7 mouse cellular contexts compared by ENCODE assay signal in the genomic region with DNA sequence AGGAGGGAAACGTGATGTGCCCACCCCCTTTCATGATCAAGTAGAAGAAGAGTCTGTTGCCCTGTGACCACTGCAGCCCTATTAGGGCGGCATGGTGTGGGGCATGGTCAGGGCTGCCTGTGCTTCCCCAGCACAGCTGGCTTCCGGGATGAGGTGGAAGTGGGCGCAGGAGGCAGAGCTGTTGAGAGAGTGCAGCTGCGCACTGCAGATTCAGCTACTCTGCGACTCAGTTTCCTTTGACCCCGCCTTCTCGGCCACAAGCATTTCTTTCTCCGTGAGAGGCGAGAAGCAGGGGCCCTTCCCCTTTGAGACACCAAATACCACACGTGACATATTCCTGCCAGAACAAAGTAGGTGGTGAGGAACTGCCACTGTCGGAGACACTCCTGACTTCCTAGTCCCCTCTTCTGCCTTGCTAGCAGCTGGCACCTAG. TPM values are rescaled to one million over a fixed set of nuclear protein-coding genes. Genes with fewer than 3 reads are reported as not detected.
DNase-seq lines count a peak whose midpoint lies in the region; ATAC-seq and TF ChIP-seq lines count a peak whose summit lies in the region.

No protein-coding gene starts in this region.

- no peaks in the 10 kb centered on the region for H3K9me3 ChIP-seq in embryonic facial prominence, embryonic 11.5 days (replicated peaks; ENCODE audit: control insufficient read depth, low read length)
- H3K9me3 ChIP-seq in heart, embryonic 12.5 days (replicated peaks), result no peaks in the 10 kb centered on the region
- H3K9me3 ChIP-seq in kidney, embryonic 15.5 days (replicated peaks), result no peaks in the 10 kb centered on the region
- no peaks in the 10 kb centered on the region for H3K9me3 ChIP-seq in neural tube, embryonic 11.5 days (ENCODE audit: control insufficient read depth, low read length)

- H3K27me3 ChIP-seq in embryonic facial prominence, embryonic 11.5 days (ENCODE audit: control insufficient read depth, insufficient read depth, low read length), result no peaks in the 10 kb centered on the region
- H3K27me3 ChIP-seq in heart, embryonic 12.5 days (replicated peaks), result no peaks in the 10 kb centered on the region
- H3K27me3 ChIP-seq in kidney, embryonic 15.5 days, result no peaks in the 10 kb centered on the region
- no peaks in the 10 kb centered on the region for H3K27me3 ChIP-seq in neural tube, embryonic 11.5 days (ENCODE audit: control insufficient read depth, insufficient read depth, low read length)
- H3K27me3 ChIP-seq in thymus, adult 2 months (ENCODE audit: control insufficient read depth, insufficient read depth, low read length), result no peaks in the 10 kb centered on the region

- WGBS in embryonic facial prominence, embryonic 11.5 days, result 4% methylated on average over 12 of the region's 12 CpGs
- 5% methylated on average over 12 of the region's 12 CpGs for WGBS in heart, embryonic 12.5 days
- under 1% methylated on average over 12 of the region's 12 CpGs for WGBS in kidney, embryonic 15.5 days
- 5% methylated on average over 11 of the region's 12 CpGs for WGBS in neural tube, embryonic 11.5 days
- WGBS in thymus, adult 2 months, result under 1% methylated on average over 12 of the region's 12 CpGs

- H3K36me3 ChIP-seq in embryonic facial prominence, embryonic 11.5 days (replicated peaks; ENCODE audit: control insufficient read depth, insufficient read depth, low read depth, low read length), result no peaks in the 10 kb centered on the region
- H3K36me3 ChIP-seq in heart, embryonic 12.5 days, result no peaks in the 10 kb centered on the region
- no peaks in the 10 kb centered on the region for H3K36me3 ChIP-seq in kidney, embryonic 15.5 days
- H3K36me3 ChIP-seq in neural tube, embryonic 11.5 days (ENCODE audit: control insufficient read depth, insufficient read depth, low read length), result no peaks in the 10 kb centered on the region
- no peaks in the 10 kb centered on the region for H3K36me3 ChIP-seq in thymus, adult 2 months (ENCODE audit: control insufficient read depth, insufficient read depth, low read length)

- peak overlapping the region; percentile 37 for H3K9ac ChIP-seq in embryonic facial prominence, embryonic 11.5 days (replicated peaks; ENCODE audit: low read length)
- H3K9ac ChIP-seq in heart, embryonic 12.5 days, result peak overlapping the region; percentile 58
- no peak overlapping the region for H3K9ac ChIP-seq in kidney, embryonic 15.5 days
- peak overlapping the region; percentile 1 for H3K9ac ChIP-seq in neural tube, embryonic 11.5 days (ENCODE audit: low read length)

- H3K4me3 ChIP-seq in embryonic facial prominence, embryonic 11.5 days (ENCODE audit: low read depth, low read length), result peak overlapping the region; percentile 15; the same call in 1 of the 2 replicates
- peak overlapping the region; percentile 33 for H3K4me3 ChIP-seq in heart, embryonic 12.5 days
- H3K4me3 ChIP-seq in kidney, embryonic 15.5 days (replicated peaks), result peak overlapping the region; percentile 36
- H3K4me3 ChIP-seq in neural tube, embryonic 11.5 days (ENCODE audit: low read depth, low read length), result no peak overlapping the region
- peak overlapping the region; percentile 53 for H3K4me3 ChIP-seq in thymus, adult 2 months (ENCODE audit: control insufficient read depth, insufficient read depth, low read length)

- no peak overlapping the region for H3K27ac ChIP-seq in embryonic facial prominence, embryonic 11.5 days (replicated peaks; ENCODE audit: low read depth, low read length)
- H3K27ac ChIP-seq in heart, embryonic 12.5 days (ENCODE audit: poor library complexity, severe bottlenecking), result no peak overlapping the region
- peak overlapping the region; percentile 28; the same call in 1 of the 2 replicates for H3K27ac ChIP-seq in kidney, embryonic 15.5 days
- no peak overlapping the region for H3K27ac ChIP-seq in neural tube, embryonic 11.5 days (ENCODE audit: low read depth, low read length)
- peak overlapping the region; percentile 92 for H3K27ac ChIP-seq in thymus, adult 2 months (ENCODE audit: control insufficient read depth, insufficient read depth, low read length)

- DNase-seq in ZHBTc4 (ENCODE audit: low read depth, low spot score), result peak; percentile 89
- DNase-seq in embryonic facial prominence, embryonic 11.5 days (ENCODE audit: low spot score), result peak; percentile 71
- DNase-seq in lung, adult 18-20 months, result peak; percentile 80 to 81
- DNase-seq in neural tube, embryonic 11.5 days (ENCODE audit: low spot score), result peak; percentile 60
- peak; percentile 87 for DNase-seq in thymus, adult 2 months

- peak; percentile 54; the same call in 1 of the 2 replicates for TF ChIP-seq CTCF in thymus, adult 2 months (IDR thresholded peaks at IDR 0.05; ENCODE audit: borderline replicate concordance, control insufficient read depth, extremely low read depth, insufficient read depth, low read length, poor library complexity)

- ATAC-seq in embryonic facial prominence, embryonic 11.5 days (replicated peaks; ENCODE audit: insufficient number of reproducible peaks, low FRiP score, low TSS enrichment, low read depth), result peak; percentile 80
- ATAC-seq in heart, embryonic 12.5 days (ENCODE audit: insufficient number of reproducible peaks, low FRiP score), result peak; percentile 76
- peak; percentile 82 for ATAC-seq in kidney, embryonic 15.5 days (replicated peaks; ENCODE audit: low FRiP score)
- ATAC-seq in neural tube, embryonic 11.5 days (ENCODE audit: insufficient read depth, low FRiP score, low TSS enrichment), result peak; percentile 71

- peak; percentile 97 for TF ChIP-seq POLR2A in thymus, adult 2 months (IDR thresholded peaks at IDR 0.05; ENCODE audit: control insufficient read depth, extremely low read depth, insufficient read depth, low read length, poor library complexity)

- no peaks in the 10 kb centered on the region for H3K4me1 ChIP-seq in embryonic facial prominence, embryonic 11.5 days (ENCODE audit: control insufficient read depth, insufficient read depth, low read length)
- peaks cover 15% of the 10 kb centered on the region; the same call in 1 of the 2 replicates for H3K4me1 ChIP-seq in heart, embryonic 12.5 days (replicated peaks)
- peaks cover 14% of the 10 kb centered on the region for H3K4me1 ChIP-seq in kidney, embryonic 15.5 days
- H3K4me1 ChIP-seq in neural tube, embryonic 11.5 days (ENCODE audit: control insufficient read depth, insufficient read depth, low read length), result no peaks in the 10 kb centered on the region
- H3K4me1 ChIP-seq in thymus, adult 2 months (replicated peaks; ENCODE audit: control insufficient read depth, insufficient read depth, low read length), result peaks cover 26% of the 10 kb centered on the region

- H3K4me2 ChIP-seq in embryonic facial prominence, embryonic 11.5 days (ENCODE audit: low read depth, low read length), result peak overlapping the region; percentile 32
- H3K4me2 ChIP-seq in heart, embryonic 12.5 days, result peak overlapping the region; percentile 74
- peak overlapping the region; percentile 71 for H3K4me2 ChIP-seq in kidney, embryonic 15.5 days
- peak overlapping the region; percentile 33 for H3K4me2 ChIP-seq in neural tube, embryonic 11.5 days (ENCODE audit: low read depth)

RNA-seq across cellular contexts. Expression of a gene that starts 22.0 kb away (rescaled TPM):
- polyA plus RNA-seq in embryonic facial prominence, embryonic 11.5 days (2014; fragmentation: Nextera tagmentation; extraction: Ambion mirVana), result 1.6 and 2.0 TPM in 2 replicates
- 1.7 and 2.3 TPM in 2 replicates for polyA plus RNA-seq in heart, embryonic 12.5 days (2016; fragmentation: Nextera tagmentation; extraction: Ambion mirVana)
- polyA plus RNA-seq in kidney, embryonic 15.5 days (2015; fragmentation: Nextera tagmentation; extraction: Ambion mirVana), result 1.4 and 1.6 TPM in 2 replicates
- polyA plus RNA-seq in neural tube, embryonic 11.5 days (2014; fragmentation: Nextera tagmentation; extraction: Ambion mirVana), result 2.3 and 3.1 TPM in 2 replicates
- 0.93 and 1.0 TPM in 2 replicates for polyA plus RNA-seq in thymus, adult 2 months (2012; rRNA removed)

RNA-seq across cellular contexts. Expression of a gene that starts 22.3 kb away (rescaled TPM):
- 577 and 673 TPM in 2 replicates for polyA plus RNA-seq in embryonic facial prominence, embryonic 11.5 days (2014; fragmentation: Nextera tagmentation; extraction: Ambion mirVana)
- polyA plus RNA-seq in heart, embryonic 12.5 days (2016; fragmentation: Nextera tagmentation; extraction: Ambion mirVana), result 574 and 590 TPM in 2 replicates
- polyA plus RNA-seq in kidney, embryonic 15.5 days (2015; fragmentation: Nextera tagmentation; extraction: Ambion mirVana), result 733 and 775 TPM in 2 replicates
- polyA plus RNA-seq in neural tube, embryonic 11.5 days (2014; fragmentation: Nextera tagmentation; extraction: Ambion mirVana), result 487 and 513 TPM in 2 replicates
- polyA plus RNA-seq in thymus, adult 2 months (2012; rRNA removed), result 34.6 and 38.1 TPM in 2 replicates

RNA-seq across cellular contexts. Expression of a gene that starts 36.2 kb away (rescaled TPM):
- polyA plus RNA-seq in embryonic facial prominence, embryonic 11.5 days (2014; fragmentation: Nextera tagmentation; extraction: Ambion mirVana), result 0.24 and 0.31 TPM in 2 replicates
- not detected in 2 replicates for polyA plus RNA-seq in heart, embryonic 12.5 days (2016; fragmentation: Nextera tagmentation; extraction: Ambion mirVana)
- polyA plus RNA-seq in kidney, embryonic 15.5 days (2015; fragmentation: Nextera tagmentation; extraction: Ambion mirVana), result not detected in 2 replicates
- not detected in 2 replicates for polyA plus RNA-seq in neural tube, embryonic 11.5 days (2014; fragmentation: Nextera tagmentation; extraction: Ambion mirVana)
- not detected in 2 replicates for polyA plus RNA-seq in thymus, adult 2 months (2012; rRNA removed)

RNA-seq across cellular contexts. Expression of a gene that starts 51.2 kb away (rescaled TPM):
- polyA plus RNA-seq in embryonic facial prominence, embryonic 11.5 days (2014; fragmentation: Nextera tagmentation; extraction: Ambion mirVana), result 1.1 and 1.6 TPM in 2 replicates
- 2.0 and 2.7 TPM in 2 replicates for polyA plus RNA-seq in heart, embryonic 12.5 days (2016; fragmentation: Nextera tagmentation; extraction: Ambion mirVana)
- 1.2 and 1.4 TPM in 2 replicates for polyA plus RNA-seq in kidney, embryonic 15.5 days (2015; fragmentation: Nextera tagmentation; extraction: Ambion mirVana)
- polyA plus RNA-seq in neural tube, embryonic 11.5 days (2014; fragmentation: Nextera tagmentation; extraction: Ambion mirVana), result 2.2 and 2.6 TPM in 2 replicates
- 6.7 and 7.5 TPM in 2 replicates for polyA plus RNA-seq in thymus, adult 2 months (2012; rRNA removed)

Comparison
In these comparisons a context has a peak if more than half of its experiments do, and no peak if none do; other contexts are left out.
1. H3K27ac ChIP-seq: peak in kidney, embryonic 15.5 days (single experiment) and thymus, adult 2 months (single experiment); none in embryonic facial prominence, embryonic 11.5 days (single experiment), heart, embryonic 12.5 days (single experiment) and neural tube, embryonic 11.5 days (single experiment).
2. RNA of a gene that starts 22.3 kb away (polyA plus RNA-seq): 733 to 775 TPM in kidney, embryonic 15.5 days, 577 to 673 TPM in embryonic facial prominence, embryonic 11.5 days, 574 to 590 TPM in heart, embryonic 12.5 days and 487 to 513 TPM in neural tube, embryonic 11.5 days; 34.6 to 38.1 TPM in thymus, adult 2 months; every median in the first group is over 10 times any median in the second.
3. Peak in every context shown above with its lines, with median percentiles within 50 percentile points of each other: DNase-seq, ATAC-seq and H3K4me2 ChIP-seq.